Mouse (Mus musculus) limb, embryonic 12.5 days (tissue): ENCODE measurements around the gene Nufip1. TPM values are rescaled to one million over a fixed set of nuclear protein-coding genes. Genes with fewer than 3 reads are reported as not detected.

Source experiments
- ATAC-seq: fragments of 200-750 bp; cut with Nextera tagmentation; 2 replicates; pipeline ENCODE4 v1.8.0; 2017; ENCODE audit warnings: low read depth, moderate TSS enrichment; ENCODE audit not compliant: insufficient number of reproducible peaks, insufficient read depth, low FRiP score, low TSS enrichment
- H3K27ac ChIP-seq: fragments of 300-500 bp; sonication (generic); 2 replicates; pipeline ENCODE4 v1.5.1; 2016; ENCODE audit warnings: mild to moderate bottlenecking, moderate library complexity
- H3K27me3 ChIP-seq: fragments of 300-500 bp; sonication (generic); 2 replicates; pipeline ENCODE4 v1.6.1; 2016; ENCODE audit warnings: mild to moderate bottlenecking, moderate library complexity
- H3K36me3 ChIP-seq: fragments of 300-500 bp; sonication (generic); 2 replicates; pipeline ENCODE4 v1.6.1; 2016; ENCODE audit warnings: mild to moderate bottlenecking, moderate library complexity
- H3K4me1 ChIP-seq: fragments of 300-500 bp; sonication (generic); replicated peaks from 2 replicates; pipeline ENCODE4 v1.6.1; 2016
- H3K4me2 ChIP-seq: fragments of 300-500 bp; sonication (generic); 2 replicates; pipeline ENCODE4 v1.6.1; 2016; ENCODE audit warnings: mild to moderate bottlenecking, moderate library complexity
- H3K4me3 ChIP-seq: fragments of 300-500 bp; sonication (generic); replicated peaks from 2 replicates; pipeline ENCODE4 v1.5.1; 2016; ENCODE audit warnings: mild to moderate bottlenecking
- H3K9ac ChIP-seq: fragments of 300-500 bp; sonication (generic); replicated peaks from 2 replicates; pipeline ENCODE4 v1.6.1; 2016; ENCODE audit warnings: mild to moderate bottlenecking, moderate library complexity
- H3K9me3 ChIP-seq: fragments of 300-500 bp; sonication (generic); 2 replicates; pipeline ENCODE4 v1.6.1; 2016; ENCODE audit warnings: mild to moderate bottlenecking, moderate library complexity
- WGBS: fragments of 180-500 bp; shearing (Covaris S2); methylation state at CpG from one replicate; pipeline ENCODE4 v1.1.7; 2016; 5-methylcytosine and 5-hydroxymethylcytosine counted together
- polyA plus RNA-seq: library from polyadenylated mRNA; unstranded; fragments of >200 nt; fragmentation: Nextera tagmentation; extraction: Ambion mirVana; gene quantifications from 2 replicates; pipeline ENCODE4 v1.2.1, GENCODE M21; 2016

Gene Nufip1
- polyA plus RNA-seq, 1 experiment from 2014 or later, result 19.9 TPM

GRCm38 (mm10) chr14:76185358-76185757, 74.7 kb downstream of the Nufip1 start:
- H3K9ac ChIP-seq, result no peak overlapping the region
- WGBS, result 69% methylated on average over 5 of the region's 5 CpGs

DNA sequence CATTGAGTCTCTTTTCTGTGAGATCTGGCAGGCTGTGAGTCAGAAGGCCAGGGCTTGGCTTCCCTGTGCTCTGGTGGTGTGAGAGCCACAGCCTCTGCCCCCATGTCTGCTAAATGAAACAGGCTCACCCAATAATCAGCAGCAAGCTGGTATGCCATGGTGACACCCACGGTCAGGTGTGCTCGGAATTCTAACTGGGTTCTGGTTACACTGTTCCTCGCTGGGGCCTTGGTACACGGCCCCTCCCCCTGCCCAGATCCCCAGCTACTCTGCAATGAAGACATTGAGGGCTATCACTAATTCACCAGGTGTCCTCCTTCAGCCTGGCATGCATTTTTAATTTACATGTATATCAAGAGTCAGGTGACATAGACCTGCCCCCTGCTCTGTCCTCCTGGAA, 75.6 kb downstream of the Nufip1 start:
- H3K27me3 ChIP-seq, result no peaks in the 10 kb centered on the region
- H3K27ac ChIP-seq, result no peak overlapping the region
- no peaks in the 10 kb centered on the region for H3K9me3 ChIP-seq
- no peak overlapping the region for H3K4me3 ChIP-seq
- H3K4me1 ChIP-seq, result peaks cover 12% of the 10 kb centered on the region
- ATAC-seq, result no peak
- H3K9ac ChIP-seq, result no peak overlapping the region
- WGBS, result 60% methylated on average over 4 of the region's 4 CpGs
- no peak overlapping the region for H3K4me2 ChIP-seq
- H3K36me3 ChIP-seq, result no peaks in the 10 kb centered on the region

More at GRCm38 (mm10) chr14:76185358-76185757, 74.7 kb downstream of the Nufip1 start:
- Histone ChIP-seq H3K27me3 (no peaks in the 10 kb centered on the region), H3K4me1 (peaks cover 12% of the 10 kb centered on the region), H3K36me3 (no peaks in the 10 kb centered on the region), H3K27ac (no peak overlapping the region), H3K4me3 (no peak overlapping the region), H3K9me3 (no peaks in the 10 kb centered on the region), H3K4me2 (no peak overlapping the region)
- no peak for ATAC-seq

Other genes starting within 250 kb of the Nufip1 start
- 1.1 and 1.2 TPM in 2 replicates for gene Kctd4, start 155.9 kb upstream of the Nufip1 start, polyA plus RNA-seq
- 52.5 and 52.8 TPM in 2 replicates for gene Gtf2f2, start 100.0 kb upstream of the Nufip1 start, polyA plus RNA-seq
- 13.2 and 16.2 TPM in 2 replicates for gene Gpalpp1, start 131 bp upstream of the Nufip1 start, polyA plus RNA-seq